Mouse (Mus musculus) hindbrain, embryonic 16.5 days (tissue): Measurements from ENCODE around the gene Crbn. TPM values are rescaled to one million over a fixed set of nuclear protein-coding genes. Genes with fewer than 3 reads are reported as not detected.

ENCODE experiments used
- polyA plus RNA-seq: library from polyadenylated mRNA; unstranded; fragments of >200 nt; fragmentation: Nextera tagmentation; extraction: Ambion mirVana; gene quantifications from 2 replicates; pipeline ENCODE4 v1.2.1, GENCODE M21; 2015

Crbn gene
- polyA plus RNA-seq, 1 experiment from 2014 or later = 64.9 TPM

Other genes starting within 250 kb of the Crbn start
- not detected in 2 replicates for gene Il5ra, start 51.0 kb downstream of the Crbn start, polyA plus RNA-seq
- gene Trnt1, start 31.0 kb downstream of the Crbn start, polyA plus RNA-seq = 60.4 and 61.9 TPM in 2 replicates